Mouse (Mus musculus): Measurements from ENCODE around the gene Lztr1. TPM values are rescaled to one million over a fixed set of nuclear protein-coding genes. Genes with fewer than 3 reads are reported as not detected.
A peak's percentile ranks its signal among the peaks of the same experiment; 100 is the strongest.

The Lztr1 gene
- 10 to 100 TPM; 31.8 to 32.1 TPM for total RNA-seq (2021)
- long read RNA-seq, experiment 1, transcript Lztr1-201 (21 exons, 3,394 nt) = major isoform, 36 of 44 reads
- long read RNA-seq, experiment 1, partial matches to known transcripts = 2 of 44 reads
- long read RNA-seq, experiment 1, other reads (novel, unspliced or antisense) = 6 of 44 reads
- long read RNA-seq, experiment 2, transcript Lztr1-201 (21 exons, 3,394 nt) = major isoform, 12 of 15 reads
- long read RNA-seq, experiment 2, partial matches to known transcripts = 0 of 15 reads
- long read RNA-seq, experiment 2, other reads (novel, unspliced or antisense) = 3 of 15 reads

DNA sequence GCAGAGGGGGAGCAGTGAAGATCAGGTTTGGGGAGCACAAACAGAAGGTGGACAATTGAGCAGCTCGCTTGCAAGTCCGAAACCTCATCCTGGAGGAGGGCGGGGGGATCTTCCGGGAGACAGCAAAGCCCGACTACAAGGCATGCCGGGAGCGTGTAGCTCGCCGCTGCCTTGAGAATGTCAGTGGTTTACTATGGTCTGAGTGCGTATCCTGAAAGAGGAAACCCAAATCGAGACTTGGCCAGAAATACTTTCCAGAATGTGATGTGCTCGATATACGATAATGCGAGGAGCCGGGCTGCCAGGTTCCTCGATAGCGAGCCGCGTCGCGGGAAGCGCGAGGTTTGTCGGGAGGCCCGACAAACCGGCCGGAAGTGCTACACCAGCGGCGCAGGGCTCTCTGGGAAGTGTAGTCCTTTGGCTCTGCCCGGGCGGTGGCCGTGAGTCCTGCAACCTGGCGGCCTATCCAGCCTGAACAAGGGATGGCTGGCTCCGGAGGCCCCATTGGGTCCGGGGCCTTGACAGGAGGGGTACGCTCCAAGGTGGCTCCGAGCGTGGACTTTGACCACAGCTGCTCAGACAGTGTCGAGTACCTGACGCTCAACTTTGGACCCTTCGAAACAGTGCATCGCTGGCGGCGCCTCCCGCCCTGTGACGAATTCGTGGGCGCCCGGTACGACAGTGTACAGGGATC, at the start of gene Lztr1:
TSS of gene Lztr1 (plus strand) at position 143 of the 694 bp plus-strand sequence.
- DNase-seq = peak; percentile 92 to 95

DNA sequence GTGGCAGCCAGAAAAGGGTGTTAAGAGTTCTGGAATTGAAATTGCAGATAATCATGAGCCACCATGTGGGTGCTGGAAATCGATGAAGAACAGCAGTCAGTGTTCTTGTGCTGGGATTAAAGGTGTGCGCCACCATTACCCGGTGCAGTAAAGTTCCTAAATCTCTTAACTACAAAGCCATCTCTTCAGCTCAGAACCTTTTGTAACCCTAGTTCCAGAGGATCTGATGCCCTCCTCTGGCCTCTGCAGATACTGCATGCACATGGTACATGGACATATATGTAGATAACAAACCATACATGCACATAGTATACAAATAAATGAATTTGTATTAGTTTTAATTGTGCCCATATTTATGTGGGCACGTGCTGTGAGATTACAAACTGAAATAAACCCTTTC, 48.2 kb upstream of the Lztr1 start:
- DNase-seq = peak; percentile 7 to 29

DNA sequence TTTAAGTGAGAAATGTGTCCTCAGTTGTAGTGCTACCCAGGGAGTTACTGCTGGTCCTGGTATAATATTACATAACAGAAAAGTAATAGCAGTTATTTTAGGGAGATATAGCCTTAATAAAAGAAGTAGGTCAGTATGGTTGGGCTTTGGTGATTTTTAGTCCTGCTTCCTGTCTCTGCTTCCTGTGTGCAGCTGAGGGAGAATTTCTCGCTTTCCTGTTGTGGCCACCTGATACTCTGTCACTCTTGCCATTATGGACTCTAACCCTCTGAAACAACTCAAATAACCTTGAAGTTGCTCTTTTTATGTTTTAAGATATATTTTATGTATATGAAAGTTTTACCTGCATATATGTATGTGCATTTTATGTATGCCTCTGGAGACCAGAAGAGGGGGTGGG, 46.9 kb upstream of the Lztr1 start:
- peak in 1 of 2 experiments; percentile 8 for DNase-seq

DNA sequence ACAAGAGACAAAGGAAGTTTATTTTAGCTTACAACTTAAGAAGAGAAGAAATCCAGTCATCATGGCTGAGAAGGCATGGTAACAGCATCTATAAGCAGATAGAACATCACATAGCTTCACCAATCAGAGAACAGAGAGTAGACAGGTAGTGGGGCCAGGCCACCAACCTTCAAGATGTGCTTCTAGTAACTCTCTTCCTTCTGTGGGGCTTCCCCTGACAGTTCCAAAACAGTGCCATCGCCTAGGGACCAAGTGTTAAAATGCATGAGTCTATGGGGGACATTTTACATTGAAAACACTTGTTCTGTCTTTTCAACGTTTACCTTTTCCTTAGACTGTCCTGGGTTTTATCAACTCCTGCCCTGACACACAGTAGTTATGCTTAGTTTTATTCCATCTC, 45.3 kb upstream of the Lztr1 start:
- DNase-seq = no peak

DNA sequence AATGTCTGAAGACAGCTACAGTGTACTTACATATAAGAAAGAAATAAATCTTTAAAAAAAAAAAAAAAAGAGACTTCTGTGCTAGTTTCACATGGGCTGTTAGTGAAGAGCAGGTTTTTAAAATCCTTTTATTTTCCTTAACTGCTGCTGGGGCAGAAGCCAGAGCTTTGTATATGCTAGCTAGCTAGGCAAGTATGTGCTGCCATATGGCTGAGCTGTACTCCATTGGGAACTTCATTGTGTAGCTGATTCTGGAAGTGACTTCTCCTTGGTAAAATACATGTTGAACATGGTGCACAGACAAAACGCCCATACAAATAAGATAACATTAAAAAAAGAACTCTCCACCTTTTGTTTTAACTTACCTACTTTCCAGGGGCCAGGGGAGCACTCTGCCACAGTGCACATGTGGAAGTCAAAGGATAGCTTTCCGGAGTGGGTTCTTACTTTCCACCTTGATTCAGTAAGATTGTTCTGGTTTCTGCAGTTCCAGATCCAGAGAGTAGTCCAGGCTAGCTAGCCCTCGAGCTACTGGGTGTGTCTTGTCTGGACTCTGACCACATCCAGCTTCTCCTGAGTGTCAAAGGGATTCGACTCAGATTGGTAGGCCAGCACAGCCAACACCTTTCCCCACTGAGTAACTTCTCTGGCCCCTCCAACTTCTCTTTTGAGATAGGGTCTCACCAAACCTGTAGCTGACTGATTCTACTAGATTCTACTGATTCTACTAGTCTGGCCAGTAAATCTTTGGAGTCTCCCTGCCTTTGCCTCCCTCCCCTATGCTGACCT, 41.4 kb upstream of the Lztr1 start:
- no peak for DNase-seq

DNA sequence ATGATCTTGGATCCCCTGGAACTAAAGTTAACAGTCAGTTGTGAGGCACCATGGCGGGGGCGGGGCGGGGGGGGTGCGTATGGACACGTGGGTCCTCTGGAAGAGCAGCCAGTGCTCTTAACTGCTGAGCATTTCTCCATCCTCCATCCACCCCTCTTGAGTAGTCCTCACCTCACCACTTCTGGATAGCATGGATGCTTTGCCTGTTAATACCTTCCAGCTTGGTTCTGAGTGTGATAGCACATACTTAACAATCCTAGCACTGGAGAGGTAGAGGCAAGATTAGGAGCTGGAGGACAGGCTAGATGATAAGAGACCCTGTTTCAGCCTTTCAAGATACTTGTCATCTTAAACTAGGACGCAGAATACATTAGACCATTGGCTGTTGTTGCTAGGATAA, 36.0 kb upstream of the Lztr1 start:
- DNase-seq = no peak

DNA sequence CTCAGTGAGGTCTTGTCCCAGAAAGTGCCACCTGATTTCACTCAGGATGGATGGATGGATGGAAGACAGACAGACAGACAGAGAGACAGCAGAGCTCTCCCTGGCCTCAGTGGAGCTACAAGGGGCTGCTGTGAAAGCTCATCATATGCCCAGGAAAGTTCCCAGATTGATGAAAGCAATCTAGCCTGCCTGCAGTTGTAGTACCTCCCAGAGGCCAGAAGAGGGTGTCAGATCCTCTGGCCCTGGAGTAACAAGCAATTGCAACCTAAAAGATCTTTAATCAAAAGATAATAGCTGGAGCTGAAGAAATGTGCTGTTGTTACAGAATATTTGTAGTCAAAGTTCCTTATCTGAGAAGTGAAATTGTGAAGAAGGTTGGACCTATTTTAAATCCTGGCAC, 34.4 kb upstream of the Lztr1 start:
- DNase-seq = peak; percentile 14 to 37

DNA sequence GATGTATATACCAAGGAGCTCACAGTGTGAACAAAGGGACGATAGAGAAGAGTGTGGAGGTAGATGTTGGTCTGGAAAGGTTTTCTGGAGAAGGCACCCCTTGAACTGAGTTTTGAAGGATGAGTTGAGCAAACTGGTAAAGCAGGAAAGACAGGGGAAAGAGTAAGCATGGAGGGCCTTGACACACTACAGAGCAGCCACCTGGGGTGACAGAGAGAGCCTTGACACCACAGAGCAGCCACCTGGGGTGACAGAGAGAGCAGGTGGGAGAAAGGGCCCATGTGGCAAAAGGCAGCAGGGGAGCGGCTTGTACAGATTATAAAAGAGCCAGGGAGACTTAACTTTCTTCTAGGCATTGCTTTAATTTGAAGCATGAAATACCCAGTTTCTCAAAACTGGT, 33.7 kb upstream of the Lztr1 start:
- no peak for DNase-seq

DNA sequence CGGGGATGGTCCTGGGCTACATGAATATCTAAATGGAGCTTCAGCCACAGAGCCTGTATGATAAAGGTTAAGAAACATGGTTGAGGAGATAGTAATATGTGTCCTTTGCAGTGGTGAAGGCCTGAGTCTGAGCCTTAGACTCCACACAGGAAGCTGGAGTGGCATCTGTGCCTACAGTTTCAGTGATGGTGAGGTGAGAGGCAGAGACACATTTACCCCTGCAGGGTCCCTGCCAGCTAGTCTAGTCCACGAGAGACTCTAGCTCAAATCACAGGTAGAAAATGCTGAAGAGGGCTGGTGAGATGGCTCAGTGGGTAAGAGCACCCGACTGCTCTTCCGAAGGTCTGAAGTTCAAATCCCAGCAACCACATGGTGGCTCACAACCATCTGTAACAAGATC, 33.2 kb upstream of the Lztr1 start:
- no peak for DNase-seq

DNA sequence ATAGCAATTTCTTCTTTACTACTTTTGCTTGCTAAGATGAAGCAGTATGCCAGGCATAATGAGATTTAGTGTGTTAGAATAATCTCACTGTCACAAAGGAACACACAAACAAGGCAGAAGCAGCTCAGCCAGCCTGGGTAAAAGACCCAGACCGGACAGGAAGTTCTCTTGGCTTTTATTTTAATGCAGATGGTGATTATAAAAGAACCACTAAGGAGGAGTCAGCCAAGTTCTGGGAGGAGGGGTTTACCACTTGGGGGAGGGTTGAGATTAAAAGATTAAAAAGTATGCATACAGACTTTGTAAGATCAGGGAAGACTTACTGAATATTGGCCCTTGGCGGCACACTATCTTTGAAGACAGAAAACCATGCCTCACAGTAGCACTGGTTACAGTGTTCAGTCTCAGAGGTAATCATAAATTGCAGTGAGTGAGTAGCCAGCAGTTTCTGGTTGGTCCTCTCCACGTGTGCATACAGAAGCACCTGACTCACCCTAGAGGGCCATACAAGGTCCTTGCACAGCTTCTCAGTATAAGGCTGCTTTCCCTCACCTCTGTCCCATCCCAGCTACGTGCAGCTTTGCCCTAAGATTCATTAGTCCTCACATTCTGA, 30.1 kb upstream of the Lztr1 start:
- no peak for DNase-seq

DNA sequence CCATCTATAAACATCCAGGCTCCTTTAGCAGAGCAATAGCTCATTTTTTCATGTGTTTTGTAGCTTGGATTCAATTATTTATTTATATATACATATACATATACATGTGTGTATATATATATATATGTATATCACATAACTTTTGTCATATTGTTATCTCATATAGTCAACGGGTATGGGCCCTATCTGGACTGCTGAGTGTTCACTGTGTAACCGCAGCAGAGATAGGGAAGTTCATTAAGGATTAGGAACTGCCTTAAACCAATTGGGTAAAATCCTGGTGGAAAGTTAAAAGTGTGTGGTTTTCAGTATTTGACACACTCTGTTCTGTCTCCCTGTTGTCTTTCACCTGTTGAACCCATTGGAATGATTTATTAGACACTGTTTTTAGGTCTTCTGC, 27.0 kb upstream of the Lztr1 start:
- no peak for DNase-seq

DNA sequence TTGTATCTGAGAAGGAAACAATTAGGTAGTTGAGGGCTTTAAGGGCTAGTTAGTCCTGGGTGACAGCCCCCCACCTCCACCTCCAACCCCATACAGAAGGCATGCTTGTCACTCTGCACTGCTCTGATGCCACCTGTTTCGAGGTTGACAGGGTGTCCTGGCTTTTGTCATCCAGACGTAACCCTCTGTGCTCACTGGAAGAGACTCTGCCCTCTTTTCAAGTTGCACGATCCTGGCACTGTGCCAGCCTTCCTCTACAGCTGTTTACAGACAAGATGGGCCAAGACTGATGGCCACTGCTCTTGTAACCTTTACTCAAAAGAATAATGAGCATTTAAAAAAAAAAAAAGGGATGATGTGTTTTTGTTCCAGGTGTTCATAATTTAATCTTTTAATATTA, 22.0 kb upstream of the Lztr1 start:
- DNase-seq = peak; percentile 22 to 47

DNA sequence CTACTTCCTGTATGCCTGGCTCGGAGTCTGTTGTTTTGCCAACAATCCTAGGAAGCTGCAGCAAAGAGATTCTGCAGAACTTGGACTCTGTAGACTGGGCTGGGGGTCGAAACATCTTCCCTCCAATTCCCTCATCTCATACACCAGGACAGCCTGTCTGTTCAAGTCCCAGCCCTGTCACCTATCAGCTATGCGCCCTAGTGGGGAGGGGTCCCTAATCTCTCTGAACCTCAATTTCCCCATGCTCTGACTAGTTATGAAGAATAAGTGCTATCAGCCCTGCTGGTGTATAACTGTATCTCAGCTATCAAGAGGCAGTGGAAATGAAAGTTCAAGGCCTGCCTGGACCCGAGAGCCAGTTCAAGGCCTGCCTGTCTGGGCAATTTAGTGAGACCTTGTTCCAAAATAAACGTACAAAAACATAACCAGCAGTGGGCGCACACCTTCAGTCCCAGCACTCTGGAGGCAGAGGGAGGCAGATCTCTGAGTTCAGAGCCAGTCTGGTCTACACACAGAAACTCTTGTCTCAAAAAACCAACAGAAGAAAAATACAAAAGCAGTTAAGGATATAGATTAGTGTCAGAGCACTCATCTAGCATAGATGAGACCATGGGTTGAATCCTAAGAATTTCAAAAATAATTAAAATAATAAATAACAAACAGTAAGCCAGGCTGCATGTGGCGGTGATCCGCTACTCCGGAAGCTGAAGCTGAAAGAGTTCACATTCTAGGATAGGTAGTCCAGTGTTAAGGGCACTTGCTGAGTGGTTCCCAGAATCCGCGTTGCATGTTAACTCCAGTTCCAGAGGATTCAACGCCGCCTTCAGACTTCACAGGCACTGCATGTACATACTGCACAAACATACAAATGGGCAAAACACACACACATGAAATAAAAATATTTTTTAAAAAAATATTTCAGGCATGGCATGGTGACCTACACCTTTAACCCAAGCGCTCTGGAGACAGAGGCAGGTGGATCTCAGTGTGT, 19.7 kb upstream of the Lztr1 start:
- DNase-seq = no peak

DNA sequence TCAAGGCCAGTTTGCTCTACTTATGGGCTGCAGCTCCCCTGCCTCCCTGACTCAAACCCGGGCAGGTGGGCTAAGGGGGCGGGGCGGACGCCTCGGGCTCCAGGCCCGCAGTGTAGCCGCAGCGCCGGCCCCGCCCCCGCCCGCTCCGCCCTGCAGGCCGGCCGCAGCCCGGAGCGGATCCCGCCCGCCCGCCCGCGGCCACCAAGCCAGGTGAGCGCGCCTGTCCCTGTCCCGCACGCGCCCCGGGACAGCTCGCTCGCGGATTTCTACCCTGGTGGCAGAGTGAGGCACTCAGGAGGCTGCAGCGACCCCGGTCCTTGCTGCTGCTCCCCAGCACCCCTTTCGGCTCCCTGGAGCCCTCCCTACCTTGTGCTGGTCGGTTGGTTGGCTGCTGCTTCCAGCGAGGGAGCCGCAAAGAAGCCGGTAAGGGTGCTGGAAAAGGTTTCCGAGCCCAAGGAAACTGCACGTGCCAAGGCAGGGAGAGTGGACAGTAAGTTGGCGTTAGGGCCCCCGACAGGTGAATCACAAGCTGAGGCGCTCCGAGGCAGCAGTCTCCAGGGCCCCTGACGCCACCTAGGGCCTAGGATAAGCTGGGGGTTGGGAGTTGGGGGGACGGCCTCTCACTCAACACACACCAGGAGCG, 18.9 kb upstream of the Lztr1 start, which contains the start of gene Aifm3:
TSS of gene Aifm3 (plus strand) at position 143 of the 643 bp plus-strand sequence.
- no peak for DNase-seq

DNA sequence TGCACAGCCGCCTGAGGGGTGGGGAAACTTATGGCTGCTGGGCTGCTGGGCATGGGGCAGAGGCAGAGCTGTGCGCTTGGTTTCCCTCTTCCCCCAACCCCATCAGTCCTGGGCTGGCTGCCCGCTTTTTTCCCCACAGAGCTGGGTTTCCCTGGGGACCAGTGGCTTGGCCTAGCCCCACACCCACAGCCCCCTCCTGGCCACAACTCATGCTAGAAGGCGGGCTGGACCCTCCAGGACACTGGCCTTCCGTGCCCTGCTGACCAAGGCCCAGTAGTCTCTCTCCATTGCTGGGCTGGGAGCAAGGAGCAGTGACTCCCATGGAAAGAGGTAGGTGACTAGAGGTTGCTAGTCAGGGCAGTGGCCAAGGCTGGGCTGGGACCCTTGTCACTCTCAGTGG, 17.3 kb upstream of the Lztr1 start:
- DNase-seq = no peak

DNA sequence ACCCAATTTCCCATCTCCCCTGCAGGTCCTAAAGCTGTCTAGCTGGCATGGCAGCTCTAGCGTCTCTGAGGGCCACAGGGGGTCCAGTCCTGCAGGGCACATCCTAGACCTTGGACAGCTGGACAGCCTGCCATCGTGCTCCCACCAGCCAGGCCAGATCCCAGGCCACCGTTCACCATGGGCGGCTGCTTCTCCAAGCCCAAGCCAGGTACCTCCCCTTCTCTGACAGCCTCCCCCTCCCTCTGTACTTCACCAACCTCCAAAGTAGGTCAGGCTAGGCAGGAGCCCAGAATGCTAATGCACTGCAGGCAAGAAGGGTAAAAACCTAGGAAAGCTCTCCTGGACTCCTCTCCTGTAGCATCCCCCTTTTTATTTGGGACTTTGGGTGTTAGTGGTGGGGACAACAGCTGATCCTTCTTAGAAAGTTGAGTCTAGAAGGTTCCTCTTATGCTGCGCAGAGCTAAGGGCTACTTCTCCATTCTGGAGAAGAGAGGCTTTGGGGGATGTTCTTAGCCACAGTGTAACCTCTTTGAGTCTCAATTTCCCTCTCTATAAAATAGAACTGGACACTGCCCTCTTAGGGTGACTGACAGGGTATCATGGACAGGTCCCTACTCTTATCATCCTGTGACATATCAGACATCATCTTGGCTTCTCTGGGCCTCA, 16.5 kb upstream of the Lztr1 start:
- no peak for DNase-seq

DNA sequence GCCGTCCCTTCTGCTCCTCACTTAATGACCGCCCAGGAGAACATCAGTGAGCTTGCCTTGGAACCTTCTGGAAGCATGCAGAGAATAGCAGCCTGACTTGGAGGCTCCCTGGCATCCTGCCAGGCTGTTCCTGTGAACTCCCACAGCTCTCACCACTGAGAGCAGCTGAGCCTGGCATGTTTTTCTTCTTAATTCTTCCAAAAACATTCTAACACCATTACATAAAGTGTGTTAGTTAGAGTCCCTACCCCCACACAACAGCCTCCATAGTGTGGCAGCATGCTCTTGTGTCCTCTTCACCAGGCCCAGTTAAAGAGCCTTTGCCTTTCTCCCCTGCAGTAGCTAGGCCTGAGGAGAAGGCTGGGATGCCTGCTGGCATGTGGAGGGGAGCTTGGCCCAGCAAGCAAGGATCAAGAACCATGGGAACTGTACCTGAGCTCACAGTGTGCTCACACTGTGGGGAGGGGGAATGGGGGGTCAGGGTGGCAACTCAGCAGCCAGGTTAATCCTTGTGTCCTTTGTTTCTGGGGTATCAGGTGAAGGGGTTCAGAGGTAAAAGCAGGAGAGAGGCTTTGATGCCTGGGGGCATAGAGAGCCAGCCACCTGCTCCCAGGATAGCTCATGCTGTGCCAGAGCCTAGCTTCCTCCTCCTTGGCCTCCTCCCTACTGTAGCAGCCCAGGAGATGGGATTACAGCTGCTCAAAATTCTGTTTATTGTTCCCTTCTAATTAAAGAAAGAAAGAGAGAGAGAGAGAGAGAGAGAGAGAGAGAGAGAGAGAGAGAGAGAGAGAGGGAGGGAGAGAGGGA, 11.8 kb upstream of the Lztr1 start:
- peak; percentile 37 to 45 for DNase-seq

DNA sequence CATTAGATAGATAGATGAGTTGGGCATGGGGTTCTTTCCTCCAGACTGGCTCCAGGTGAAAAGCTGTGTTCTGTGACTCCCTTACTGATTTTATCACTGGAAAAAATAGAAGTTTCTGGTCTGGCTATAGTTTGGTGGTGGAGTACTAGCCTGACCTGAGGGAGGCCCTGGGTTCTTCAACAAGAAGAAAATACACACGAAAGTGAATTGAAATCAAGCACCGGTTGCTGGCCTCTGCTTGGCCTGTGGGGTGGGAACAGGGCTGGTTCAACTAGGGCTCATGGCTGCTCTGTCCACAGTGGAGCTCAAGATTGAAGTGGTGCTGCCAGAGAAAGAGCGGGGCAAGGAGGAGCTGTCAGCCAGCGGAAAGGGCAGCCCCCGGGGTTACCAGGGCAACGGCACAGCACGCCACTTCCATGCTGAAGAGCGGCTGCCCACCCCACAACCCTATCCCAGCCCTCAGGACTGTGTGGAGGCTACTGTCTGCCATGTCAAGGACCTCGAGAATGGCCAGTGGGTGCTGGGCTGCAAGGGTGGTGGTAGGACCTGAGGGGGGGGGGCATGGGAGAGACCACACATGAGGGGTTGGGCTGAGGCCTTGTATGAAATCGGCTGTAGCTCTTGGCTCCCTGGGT, 9.1 kb upstream of the Lztr1 start:
- DNase-seq = no peak

DNA sequence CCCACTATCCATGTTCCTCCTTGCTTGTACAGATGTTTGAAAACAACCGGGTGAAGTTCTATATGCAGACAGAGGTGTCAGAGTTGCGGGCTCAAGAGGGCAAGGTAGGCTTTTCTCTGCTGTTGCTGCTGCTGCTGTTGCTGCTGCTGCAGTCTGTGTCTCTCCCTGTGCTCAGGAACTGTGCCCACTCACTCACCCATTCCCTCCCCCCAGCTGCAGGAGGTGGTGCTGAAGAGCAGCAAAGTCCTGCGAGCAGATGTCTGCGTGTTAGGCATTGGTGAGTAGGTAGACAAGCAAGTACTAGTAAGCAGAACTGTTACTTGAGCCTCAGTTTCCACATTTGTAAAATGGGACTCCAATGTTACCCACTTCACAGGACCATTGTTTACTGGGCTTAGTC, 5.8 kb upstream of the Lztr1 start:
- no peak for DNase-seq
